Mouse (Mus musculus) cortical plate, adult 2 months (tissue): ENCODE results near the gene Tnfrsf21.

ENCODE experiments used
- CTCF ChIP-seq: fragments of 200-500 bp; IDR thresholded peaks from 2 replicates; pipeline ENCODE4 v1.5.1; 2011; ENCODE audit warnings: mild to moderate bottlenecking, control low read depth, low read length; ENCODE audit not compliant: insufficient read depth; ENCODE audit errors: extremely low read depth
- POLR2A ChIP-seq: fragments of 200-500 bp; IDR thresholded peaks from 2 replicates; pipeline ENCODE4 v1.6.1; 2011; ENCODE audit warnings: mild to moderate bottlenecking, low read length, control low read depth; ENCODE audit not compliant: insufficient read depth; ENCODE audit errors: extremely low read depth

DNA sequence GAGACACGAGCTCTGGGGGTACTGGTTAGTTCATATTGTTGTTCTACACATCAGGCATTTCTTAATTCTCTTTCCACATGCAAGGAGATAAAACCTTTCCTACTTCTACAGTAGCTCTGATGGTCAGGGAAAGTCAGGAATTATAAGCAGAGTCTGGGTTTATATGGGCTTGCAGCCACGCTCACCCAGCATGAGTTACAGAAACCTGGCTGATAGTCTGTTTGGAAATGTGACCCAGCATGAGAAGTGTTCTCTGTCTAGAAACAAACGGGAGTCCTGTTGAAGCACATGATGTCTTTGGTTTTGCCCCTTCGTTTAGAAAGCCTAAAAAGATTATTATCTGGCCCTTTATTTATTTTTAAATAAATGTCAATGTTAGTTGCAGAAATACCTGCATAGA lies 118.6 kb downstream of the Tnfrsf21 start:
- TF ChIP-seq CTCF (no peak), POLR2A (no peak)
